Mouse (Mus musculus) spleen, adult 2 months (tissue): ENCODE measurements at regions not wholly inside any gene's neighbourhood (a gene's known extent, or its start where the extent isn't known, plus 50 kb on each side); places are given as distances from the start of the nearest gene placed in this dataset.

ENCODE experiments used
- CTCF ChIP-seq: fragments of 200-500 bp; IDR thresholded peaks from 2 replicates; pipeline ENCODE4 v1.5.1; 2011; ENCODE audit warnings: mild to moderate bottlenecking, inconsistent platforms; ENCODE audit not compliant: insufficient read depth, insufficient read length, insufficient replicate concordance; ENCODE audit errors: extremely low read depth
- POLR2A ChIP-seq: fragments of 200-500 bp; IDR thresholded peaks from 2 replicates; pipeline ENCODE4 v1.6.1; 2011; ENCODE audit warnings: low read depth, low read length, inconsistent platforms

DNA sequence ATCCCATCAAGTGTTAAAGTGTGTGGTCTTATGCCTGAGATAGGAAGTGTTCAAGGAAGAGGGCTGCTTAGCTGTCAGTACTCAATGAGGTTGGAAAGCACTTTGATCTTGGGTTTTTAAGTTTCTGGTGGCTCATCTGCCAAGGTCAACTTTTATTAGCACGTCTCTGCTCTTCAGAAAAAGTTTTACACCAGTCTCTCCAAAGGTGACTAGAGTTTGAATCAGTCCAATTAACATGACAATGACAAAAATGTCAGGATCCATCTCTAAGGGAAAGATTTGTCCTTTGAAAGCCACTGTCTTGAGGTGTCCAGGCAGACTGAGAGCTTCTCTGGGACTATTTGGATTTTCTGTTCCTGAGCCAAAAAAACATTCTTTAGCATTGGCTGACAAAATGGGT lies 73.4 kb upstream of the Egr2 start:
- TF ChIP-seq POLR2A (no peak), CTCF (no peak)
